Mouse (Mus musculus) E14TG2a.4 (cell line): ENCODE results near the gene Serpina3f.

Experiments used
- H3K27me3 ChIP-seq: 2 replicates; pipeline ENCODE4 v1.6.1; 2014; ENCODE audit warnings: low read length, control low read depth; ENCODE audit not compliant: insufficient read depth
- H3K36me3 ChIP-seq: 2 replicates; pipeline ENCODE4 v1.6.1; 2014; ENCODE audit warnings: low read length, control low read depth; ENCODE audit not compliant: insufficient read depth
- H3K4me1 ChIP-seq: replicated peaks from 2 replicates; pipeline ENCODE4 v1.6.1; 2014; ENCODE audit warnings: low read depth, low read length, control low read depth
- H3K4me3 ChIP-seq: replicated peaks from 2 replicates; pipeline ENCODE4 v1.5.1; 2014; ENCODE audit warnings: mild to moderate bottlenecking, low read length
- H3K9me3 ChIP-seq: 2 replicates; pipeline ENCODE4 v1.6.1; 2014; ENCODE audit warnings: low read length, control low read depth
- CTCF ChIP-seq: conservative IDR thresholded peaks from 2 replicates; pipeline ENCODE4 v1.5.1; 2014; ENCODE audit warnings: low read length
- NANOG ChIP-seq: IDR thresholded peaks from 2 replicates; pipeline ENCODE4 v1.6.1; 2014; ENCODE audit warnings: borderline replicate concordance, low read length, mixed read lengths
- POU5F1 ChIP-seq: IDR thresholded peaks from 2 replicates; pipeline ENCODE4 v1.6.1; 2014; ENCODE audit warnings: low read length, borderline replicate concordance

The Serpina3f gene

DNA sequence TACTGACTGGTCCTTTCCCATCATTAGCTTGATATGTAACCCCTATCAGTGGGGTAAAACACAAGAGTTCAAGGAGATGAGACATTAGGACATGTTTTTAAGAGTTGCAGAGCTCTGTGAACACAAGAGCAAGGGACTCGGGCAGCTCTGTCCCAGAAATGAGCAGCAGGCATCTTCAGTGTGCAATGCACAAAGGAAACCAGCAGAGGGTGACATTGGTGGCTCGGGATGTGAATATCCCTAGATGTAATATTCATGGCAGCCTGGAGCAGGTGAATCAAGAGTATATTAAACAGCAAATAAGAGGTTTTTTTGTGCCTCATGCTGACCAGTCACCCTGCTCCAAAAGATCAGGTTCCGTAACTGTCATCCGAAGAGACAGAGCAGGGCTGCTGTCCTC, 5.2 kb upstream of the Serpina3f start:
- Histone ChIP-seq H3K36me3 (no peaks in the 10 kb centered on the region), H3K4me3 (no peak overlapping the region), H3K27me3 (no peaks in the 10 kb centered on the region), H3K4me1 (no peaks in the 10 kb centered on the region), H3K9me3 (no peaks in the 10 kb centered on the region)
- no peak for TF ChIP-seq POU5F1
- peak; percentile 59 for TF ChIP-seq CTCF

DNA sequence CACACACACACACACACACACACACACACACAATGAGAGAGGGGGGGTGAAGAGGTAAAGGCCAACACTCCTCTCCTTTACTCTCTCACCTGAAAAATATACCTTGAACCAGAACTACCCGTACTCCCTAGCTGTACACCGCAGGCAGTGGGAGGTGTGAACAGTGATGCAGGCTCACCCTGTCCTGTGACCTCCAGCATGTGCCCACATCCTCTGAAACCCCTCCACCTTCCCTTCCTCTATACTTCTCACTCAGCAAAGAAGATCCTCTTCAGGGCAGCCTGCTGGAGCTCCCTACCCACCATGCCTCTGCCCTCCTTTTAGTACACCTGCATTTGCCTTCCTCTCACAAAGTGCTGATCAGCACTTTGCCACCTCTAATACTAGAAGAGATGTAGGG, 4.5 kb upstream of the Serpina3f start:
- Histone ChIP-seq H3K4me3 (no peak overlapping the region), H3K36me3 (no peaks in the 10 kb centered on the region), H3K9me3 (no peaks in the 10 kb centered on the region), H3K27me3 (no peaks in the 10 kb centered on the region), H3K4me1 (no peaks in the 10 kb centered on the region)
- TF ChIP-seq NANOG: no peak
- no peak for TF ChIP-seq POU5F1
- no peak for TF ChIP-seq CTCF

DNA sequence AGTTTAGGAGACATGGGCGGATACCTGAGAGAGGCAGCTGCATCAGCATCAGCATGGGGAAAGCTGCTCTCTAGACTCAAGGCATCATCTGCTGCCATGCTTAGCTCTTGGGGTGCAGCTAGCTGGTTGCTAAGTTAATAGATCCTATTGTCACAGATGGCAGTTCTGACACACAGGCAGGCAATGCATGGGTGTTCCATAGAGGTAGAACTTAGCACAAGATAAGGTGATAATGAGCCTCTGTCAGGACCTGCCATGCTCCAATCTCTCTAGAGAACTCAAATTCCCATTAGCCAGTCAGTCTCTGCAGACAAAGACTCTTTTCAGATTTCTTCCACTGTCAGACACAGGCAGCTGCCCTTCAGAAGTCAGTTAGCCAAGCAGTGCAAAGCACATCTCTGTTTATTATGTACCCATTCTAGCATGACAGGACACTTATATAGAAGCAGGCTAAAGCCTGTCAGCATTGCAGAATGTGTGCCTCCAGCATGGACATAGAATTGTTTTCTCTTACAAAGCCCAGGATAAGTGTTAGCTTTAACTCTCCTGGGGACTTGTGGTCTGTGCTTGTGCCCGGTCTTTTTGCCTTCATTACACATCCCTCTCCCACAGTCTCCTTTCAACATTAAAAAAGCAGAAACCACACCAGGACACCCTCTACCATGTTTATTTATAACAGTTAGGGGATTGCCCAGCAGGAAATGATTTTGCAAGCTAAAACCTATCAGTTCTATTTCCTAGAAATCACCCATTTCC, 477 bp upstream of the Serpina3f start:
- Histone ChIP-seq H3K4me3 (no peak overlapping the region), H3K9me3 (no peaks in the 10 kb centered on the region), H3K36me3 (no peaks in the 10 kb centered on the region), H3K4me1 (no peaks in the 10 kb centered on the region), H3K27me3 (no peaks in the 10 kb centered on the region)
- no peak for TF ChIP-seq CTCF
- no peak for TF ChIP-seq NANOG
- TF ChIP-seq POU5F1: no peak

DNA sequence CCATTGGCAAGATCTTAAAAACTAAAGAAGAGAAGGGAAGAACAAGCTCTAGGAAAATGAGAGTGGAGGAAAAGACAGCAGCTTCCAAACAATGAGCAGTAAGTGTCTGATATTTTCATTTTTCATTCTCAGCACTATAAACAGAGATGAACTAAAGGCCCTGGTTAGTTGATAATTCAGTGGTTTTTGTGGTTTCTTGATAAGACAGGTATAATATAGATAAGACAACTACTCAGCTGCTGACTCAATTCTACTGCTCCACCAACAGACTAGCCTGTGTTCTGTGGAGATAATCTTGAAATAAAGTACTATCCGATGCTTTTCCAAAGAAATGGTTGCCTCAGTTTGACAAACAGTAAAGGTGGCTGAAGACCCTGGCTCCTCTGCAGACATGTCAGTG, 905 bp downstream of the Serpina3f start:
- Histone ChIP-seq H3K36me3 (no peaks in the 10 kb centered on the region), H3K27me3 (no peaks in the 10 kb centered on the region), H3K4me3 (no peak overlapping the region), H3K4me1 (no peaks in the 10 kb centered on the region), H3K9me3 (no peaks in the 10 kb centered on the region)
- TF ChIP-seq CTCF (no peak), NANOG (no peak), POU5F1 (no peak)

DNA sequence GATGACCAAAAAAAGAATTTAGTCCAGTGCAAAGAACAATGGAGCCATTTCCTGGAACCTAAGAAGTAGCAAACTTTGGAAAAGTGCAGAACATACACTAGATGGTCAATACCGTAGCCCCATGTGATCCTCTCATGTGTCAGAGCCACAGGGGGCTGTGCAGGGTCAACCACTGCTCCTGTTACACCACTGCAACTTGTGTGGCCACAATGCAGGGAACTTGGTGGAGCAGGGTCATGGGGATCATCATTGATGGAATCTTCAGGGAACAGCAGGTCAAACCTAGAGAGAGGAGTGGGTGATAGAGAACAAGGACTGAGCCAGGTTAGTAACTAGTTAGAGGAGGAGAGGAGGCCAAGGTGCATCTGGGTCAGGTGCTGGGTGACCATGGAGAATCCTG, 7.3 kb downstream of the Serpina3f start:
- H3K36me3 ChIP-seq: no peaks in the 10 kb centered on the region
- H3K9me3 ChIP-seq: no peaks in the 10 kb centered on the region
- H3K27me3 ChIP-seq: no peaks in the 10 kb centered on the region
- H3K4me3 ChIP-seq: no peak overlapping the region
- TF ChIP-seq CTCF (no peak), POU5F1 (no peak), NANOG (no peak)
- no peaks in the 10 kb centered on the region for H3K4me1 ChIP-seq

DNA sequence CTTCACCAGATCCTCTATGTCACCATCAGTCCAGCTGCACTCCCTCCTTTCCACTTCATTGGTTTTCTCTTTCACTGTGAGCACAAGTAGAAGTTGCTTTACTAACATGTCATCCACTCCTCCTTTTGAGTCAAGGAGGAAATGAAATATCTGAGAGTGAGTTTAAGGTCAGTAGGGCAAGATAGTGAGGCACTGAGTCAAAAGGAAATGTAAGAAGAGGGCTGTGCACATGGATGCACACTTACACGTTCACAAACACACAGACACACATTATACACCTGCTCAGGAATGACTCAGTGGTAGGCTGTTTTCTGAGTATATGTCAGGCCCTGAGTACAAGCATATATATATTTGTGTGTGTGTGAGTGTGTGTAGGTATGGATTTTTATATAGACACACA, 9.3 kb downstream of the Serpina3f start:
- TF ChIP-seq NANOG (no peak), CTCF (no peak), POU5F1 (no peak)
- H3K36me3 ChIP-seq: no peaks in the 10 kb centered on the region
- no peaks in the 10 kb centered on the region for H3K4me1 ChIP-seq
- no peaks in the 10 kb centered on the region for H3K27me3 ChIP-seq
- H3K4me3 ChIP-seq: no peak overlapping the region
- H3K9me3 ChIP-seq: peaks cover 6% of the 10 kb centered on the region

DNA sequence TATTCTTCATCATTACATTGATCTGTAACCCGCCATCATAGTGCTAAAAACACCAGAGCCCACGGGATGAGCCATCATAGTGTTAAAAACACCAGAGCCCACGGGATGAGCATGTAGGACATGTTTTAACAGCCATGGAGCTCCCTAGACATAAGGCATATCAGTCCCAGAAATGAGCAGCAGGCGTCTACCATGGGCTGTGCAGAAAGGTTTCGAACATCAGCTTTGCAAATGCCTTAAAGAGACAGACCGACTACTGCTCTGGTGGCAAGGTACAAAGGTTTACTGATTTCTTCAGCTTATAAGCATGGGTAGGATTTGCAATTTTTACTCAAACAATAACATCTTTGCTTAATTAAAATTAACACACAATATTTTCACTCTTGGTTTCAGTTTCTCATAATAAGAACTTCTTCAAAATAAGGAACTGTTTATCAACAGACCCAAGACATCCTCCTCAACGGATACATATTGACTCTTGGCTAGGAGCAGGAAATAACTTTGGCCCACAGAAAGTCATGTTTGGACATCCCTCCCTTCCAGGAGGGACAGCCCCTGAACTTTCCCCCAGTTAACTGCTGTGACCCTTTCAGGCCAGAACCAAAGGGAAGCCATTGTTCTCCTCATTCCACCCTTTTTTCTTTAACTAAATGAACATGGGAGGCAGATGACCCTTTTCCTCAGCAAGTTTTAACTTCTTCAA, 10.4 kb downstream of the Serpina3f start:
- Histone ChIP-seq H3K36me3 (no peaks in the 10 kb centered on the region), H3K4me1 (no peaks in the 10 kb centered on the region)

DNA sequence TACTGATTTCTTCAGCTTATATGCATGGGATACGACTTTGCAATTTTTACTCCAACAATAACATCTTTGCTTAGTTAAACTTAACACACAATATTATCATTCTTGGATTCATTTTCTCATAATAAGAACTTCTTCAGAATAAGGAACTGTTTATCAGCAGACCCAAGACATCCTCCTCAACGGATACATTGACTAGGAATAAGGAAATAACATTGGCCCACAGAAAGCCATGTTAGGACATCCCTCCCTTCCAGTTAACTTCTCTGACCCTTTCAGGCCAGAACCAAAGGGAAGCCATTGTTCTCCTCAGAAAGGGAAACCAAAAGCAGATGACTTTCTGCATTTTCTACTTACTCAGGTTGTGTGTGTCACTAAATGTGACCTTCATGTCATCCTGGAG, 16.4 kb downstream of the Serpina3f start:
- Histone ChIP-seq H3K9me3 (peaks cover 34% of the 10 kb centered on the region), H3K27me3 (no peaks in the 10 kb centered on the region), H3K4me1 (no peaks in the 10 kb centered on the region), H3K36me3 (no peaks in the 10 kb centered on the region), H3K4me3 (no peak overlapping the region)
- TF ChIP-seq NANOG: no peak
- no peak for TF ChIP-seq POU5F1
- TF ChIP-seq CTCF: no peak

More for the DNA sequence above, 10.4 kb downstream of the Serpina3f start:
- no peak for TF ChIP-seq CTCF
- TF ChIP-seq NANOG: no peak
- TF ChIP-seq POU5F1: no peak
- Histone ChIP-seq H3K4me3 (no peak overlapping the region), H3K27me3 (no peaks in the 10 kb centered on the region), H3K9me3 (peaks cover 17% of the 10 kb centered on the region)
